ENCODE assay signal across 8 mouse cellular contexts in the genomic region with DNA sequence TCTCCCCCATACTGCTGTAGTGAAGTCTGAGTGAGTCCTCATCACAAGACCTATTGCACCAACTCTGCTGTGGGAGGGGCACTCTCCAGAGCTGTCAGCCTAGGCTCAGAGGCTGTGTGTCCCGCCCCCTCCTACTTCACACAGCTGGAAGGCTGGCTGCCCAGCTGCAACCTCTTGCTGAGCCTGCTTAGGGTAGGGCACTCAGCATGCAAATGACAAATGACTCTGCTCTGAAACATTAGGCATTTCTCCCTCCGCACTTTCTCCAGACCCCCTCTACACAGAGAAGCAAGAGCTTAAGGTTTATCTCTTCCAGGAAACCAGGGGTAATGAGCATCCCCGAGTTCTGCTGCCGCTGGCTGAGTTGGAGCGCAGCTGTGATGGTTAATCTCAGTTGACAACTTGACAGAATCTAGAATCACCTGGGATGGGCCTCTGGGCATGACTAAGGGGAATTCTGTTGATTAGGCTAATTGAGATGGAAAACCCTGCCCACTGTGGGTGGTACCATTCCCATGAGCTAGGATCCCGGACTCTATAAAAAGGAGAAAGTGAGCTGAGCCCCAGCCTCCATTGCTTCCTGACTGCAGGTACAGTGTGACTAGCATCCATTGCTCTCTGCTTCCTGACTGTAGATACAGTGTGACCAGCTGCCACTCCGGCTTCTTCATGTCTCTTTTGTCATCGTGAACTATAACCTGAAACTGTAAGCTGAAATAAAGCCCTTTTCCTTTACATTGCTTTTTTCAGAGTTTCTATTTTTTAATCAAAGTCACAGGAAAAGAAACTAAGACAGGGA.
DNase-seq lines count a peak whose midpoint lies in the region; ATAC-seq lines count a peak whose summit lies in the region.

No protein-coding gene starts in this region.

- H3K27ac ChIP-seq in heart, embryonic 11.5 days (ENCODE audit: low read depth, low read length), result no peak overlapping the region
- H3K27ac ChIP-seq in lung, embryonic 15.5 days, result no peak overlapping the region

- no peak overlapping the region for H3K4me3 ChIP-seq in heart, embryonic 11.5 days (ENCODE audit: low read depth, low read length)
- no peak overlapping the region for H3K4me3 ChIP-seq in lung, embryonic 15.5 days

- intact Hi-C loops in heart, postnatal 14 days (cut with DNase I), result no loop called here

- H3K4me1 ChIP-seq in heart, embryonic 11.5 days (ENCODE audit: control insufficient read depth, insufficient read depth, low read length), result peaks cover 5% of the 10 kb centered on the region
- H3K4me1 ChIP-seq in lung, embryonic 15.5 days, result peaks cover 34% of the 10 kb centered on the region

- no peak overlapping the region for H3K9ac ChIP-seq in heart, embryonic 11.5 days (ENCODE audit: low read depth, low read length)
- no peak overlapping the region for H3K9ac ChIP-seq in lung, embryonic 15.5 days

- no peak for ATAC-seq in heart, embryonic 11.5 days (replicated peaks; ENCODE audit: insufficient number of reproducible peaks, low FRiP score, low TSS enrichment)
- peak; percentile 79 for ATAC-seq in lung, embryonic 15.5 days (ENCODE audit: borderline replicate concordance, extremely low read depth, low FRiP score, low TSS enrichment)

- WGBS in heart, embryonic 11.5 days (ENCODE audit: insufficient replicate concordance), result 25% methylated on average over 8 of the region's 8 CpGs
- WGBS in lung, embryonic 15.5 days, result 40% methylated on average over 8 of the region's 8 CpGs

- peak; percentile 99 for DNase-seq in heart, adult 11 months
- peak; percentile 88 for DNase-seq in 3T3-L1 (ENCODE audit: low read depth, low spot score)
- peak; percentile 74 for DNase-seq in embryo, embryonic 11 days
- DNase-seq in heart, postnatal 14 days, result peak; percentile 51 to 57
- peak; percentile 77 for DNase-seq in thymus, postnatal 0 days (ENCODE audit: low spot score)
- no peak for DNase-seq in layer of hippocampus, postnatal 25 days (ENCODE audit: extremely low spot score in 1 of 2, low spot score in 1 of 2)

- no peaks in the 10 kb centered on the region; the same call in 1 of the 2 replicates for H3K9me3 ChIP-seq in heart, embryonic 11.5 days (replicated peaks; ENCODE audit: control insufficient read depth, low read length)
- H3K9me3 ChIP-seq in lung, embryonic 15.5 days, result no peaks in the 10 kb centered on the region

- H3K27me3 ChIP-seq in heart, embryonic 11.5 days (ENCODE audit: control insufficient read depth, insufficient read depth, low read length), result peaks cover 23% of the 10 kb centered on the region
- peaks cover 41% of the 10 kb centered on the region for H3K27me3 ChIP-seq in lung, embryonic 15.5 days

- no peaks in the 10 kb centered on the region for H3K36me3 ChIP-seq in heart, embryonic 11.5 days (ENCODE audit: control insufficient read depth, insufficient read depth, low read length)
- H3K36me3 ChIP-seq in lung, embryonic 15.5 days, result no peaks in the 10 kb centered on the region

- H3K4me2 ChIP-seq in heart, embryonic 11.5 days, result no peak overlapping the region; the same call in 1 of the 2 replicates
- no peak overlapping the region for H3K4me2 ChIP-seq in lung, embryonic 15.5 days

Comparison
In these comparisons a context has a peak if more than half of its experiments do, and no peak if none do; other contexts are left out.
1. DNase-seq: peak in heart, adult 11 months (single experiment), 3T3-L1 (single experiment), embryo, embryonic 11 days (single experiment), heart, postnatal 14 days (2 of 2) and thymus, postnatal 0 days (single experiment); none in layer of hippocampus, postnatal 25 days (0 of 2).